Mouse (Mus musculus) myocyte (in vitro differentiated cells): ENCODE measurements around the gene Limch1. TPM values are rescaled to one million over a fixed set of nuclear protein-coding genes. Genes with fewer than 3 reads are reported as not detected.
A peak's percentile ranks its signal among the peaks of the same experiment; 100 is the strongest.

Source experiments
- H3K27me3 ChIP-seq: one replicate; pipeline ENCODE4 v1.6.1; 2011; ENCODE audit not compliant: control insufficient read depth, insufficient read depth, insufficient read length
- H3K36me3 ChIP-seq: one replicate; pipeline ENCODE4 v1.6.1; 2011; ENCODE audit not compliant: control insufficient read depth, insufficient read depth
- H3K4me2 ChIP-seq: one replicate; pipeline ENCODE4 v1.6.1; 2011; ENCODE audit warnings: low read depth, control low read depth
- H3K4me3 ChIP-seq: one replicate; pipeline ENCODE4 v1.5.1; 2011; ENCODE audit warnings: mild to moderate bottlenecking, control low read depth, moderate library complexity
- H3K79me2 ChIP-seq: one replicate; pipeline ENCODE4 v1.6.1; 2011; ENCODE audit not compliant: control insufficient read depth, insufficient read depth
- H3ac ChIP-seq: one replicate; pipeline ENCODE4 v1.6.1; 2011; ENCODE audit not compliant: control insufficient read depth, insufficient read length
- CEBPB ChIP-seq: IDR thresholded peaks from 2 replicates; pipeline ENCODE4 v1.6.1; 2011; ENCODE audit warnings: mild to moderate bottlenecking, moderate library complexity; ENCODE audit not compliant: poor library complexity, insufficient read depth, severe bottlenecking
- E2F4 ChIP-seq: IDR thresholded peaks from one replicate; pipeline ENCODE4 v1.6.1; 2011; ENCODE audit warnings: mild to moderate bottlenecking, control low read depth, moderate library complexity; ENCODE audit not compliant: insufficient read depth
- MAX ChIP-seq: IDR thresholded peaks from one replicate; pipeline ENCODE4 v1.6.1; 2011; ENCODE audit warnings: low read depth, mild to moderate bottlenecking, control low read depth
- MYOD1 ChIP-seq, 3 experiments: IDR thresholded peaks; one replicate each; pipeline ENCODE4 v1.6.1; 2011; ENCODE audit warnings: control low read depth in 2 of 3, low read depth in 2 of 3, mild to moderate bottlenecking in 2 of 3, moderate library complexity in 1 of 3; ENCODE audit not compliant: insufficient read length in 2 of 3, control insufficient read depth in 1 of 3
- MYOG ChIP-seq, 3 experiments: IDR thresholded peaks; one replicate each; pipeline ENCODE4 v1.6.1; 2011; ENCODE audit warnings: control low read depth in 2 of 3, low read depth in 2 of 3, mild to moderate bottlenecking in 2 of 3; ENCODE audit not compliant: insufficient read length in 2 of 3, control insufficient read depth in 1 of 3, insufficient read depth in 1 of 3
- POLR2A ChIP-seq: IDR thresholded peaks from one replicate; pipeline ENCODE4 v1.6.1; 2011; ENCODE audit warnings: low read depth, mild to moderate bottlenecking, control low read depth, moderate library complexity; ENCODE audit not compliant: insufficient read length
- POLR2AphosphoS2 ChIP-seq: IDR thresholded peaks from one replicate; pipeline ENCODE4 v1.6.1; 2011; ENCODE audit warnings: low read depth, control low read depth; ENCODE audit not compliant: insufficient read length
- REST ChIP-seq: IDR thresholded peaks from one replicate; pipeline ENCODE4 v1.6.1; 2011; ENCODE audit warnings: mild to moderate bottlenecking, control low read depth, moderate library complexity; ENCODE audit not compliant: insufficient read depth, insufficient read length
- SRF ChIP-seq: IDR thresholded peaks from one replicate; pipeline ENCODE4 v1.6.1; 2011; ENCODE audit warnings: low read depth; ENCODE audit not compliant: control insufficient read depth, insufficient read length
- TCF12 ChIP-seq: IDR thresholded peaks from one replicate; pipeline ENCODE4 v1.6.1; 2011; ENCODE audit warnings: mild to moderate bottlenecking, control low read depth; ENCODE audit not compliant: poor library complexity, insufficient read depth, severe bottlenecking
- TCF3 ChIP-seq: IDR thresholded peaks from one replicate; pipeline ENCODE4 v1.6.1; 2011; ENCODE audit warnings: low read depth, control low read depth; ENCODE audit not compliant: insufficient read length
- USF1 ChIP-seq: IDR thresholded peaks from one replicate; pipeline ENCODE4 v1.6.1; 2011; ENCODE audit warnings: low read depth, mild to moderate bottlenecking, control low read depth, moderate library complexity
- polyA plus RNA-seq: library from polyadenylated mRNA; unstranded; fragments of >200 nt; fragmentation: generic; extraction: Trizol; gene quantifications from one replicate; pipeline ENCODE4 v1.2.1, GENCODE M21; 2012; ENCODE audit warnings: missing spikeins

The Limch1 gene
- polyA plus RNA-seq, 1 experiment: 0.79 TPM

- Histone ChIP-seq H3K4me2 (no peak overlapping the region), H3ac (no peak overlapping the region), H3K36me3 (no peaks in the 10 kb centered on the region), H3K27me3 (peaks cover 9% of the 10 kb centered on the region), H3K79me2 (no peaks in the 10 kb centered on the region), H3K4me3 (no peak overlapping the region)
- TF ChIP-seq CEBPB (no peak), E2F4 (no peak), MAX (no peak), SRF (no peak), REST (no peak), USF1 (no peak)
Measured at GRCm38 (mm10) chr5:66968925-66969711, 223.5 kb downstream of the Limch1 start.

GRCm38 (mm10) chr5:66975621-66976020 is 230.0 kb downstream of the Limch1 start:
- no peak overlapping the region for H3ac ChIP-seq
- no peaks in the 10 kb centered on the region for H3K79me2 ChIP-seq
- no peak overlapping the region for H3K4me3 ChIP-seq
- no peak overlapping the region for H3K4me2 ChIP-seq
- TF ChIP-seq TCF3 (no peak), MYOD1 (IDR thresholded peaks at IDR 0.05; ENCODE audit: control insufficient read depth in 1 of 3, insufficient read length in 2 of 3, low read depth in 2 of 3) (no peak), MYOG (IDR thresholded peaks at IDR 0.05; ENCODE audit: control insufficient read depth in 1 of 3, insufficient read depth in 1 of 3, insufficient read length in 2 of 3, low read depth in 2 of 3) (no peak), CEBPB (no peak), MAX (no peak), USF1 (no peak), REST (no peak), POLR2A (no peak), E2F4 (no peak), TCF12 (no peak), POLR2AphosphoS2 (no peak), SRF (no peak)
- H3K36me3 ChIP-seq: no peaks in the 10 kb centered on the region
- H3K27me3 ChIP-seq: peaks cover 6% of the 10 kb centered on the region

GRCm38 (mm10) chr5:66979332-66980218 is 233.9 kb downstream of the Limch1 start:
- no peaks in the 10 kb centered on the region for H3K79me2 ChIP-seq
- TF ChIP-seq POLR2A (no peak), CEBPB (no peak), MYOD1 (IDR thresholded peaks at IDR 0.05; ENCODE audit: control insufficient read depth in 1 of 3, insufficient read length in 2 of 3, low read depth in 2 of 3) (no peak), TCF3 (no peak), USF1 (no peak), TCF12 (no peak), POLR2AphosphoS2 (no peak), MYOG (IDR thresholded peaks at IDR 0.05; ENCODE audit: control insufficient read depth in 1 of 3, insufficient read depth in 1 of 3, insufficient read length in 2 of 3, low read depth in 2 of 3) (no peak), REST (no peak), MAX (no peak)
- H3K27me3 ChIP-seq: peaks cover 6% of the 10 kb centered on the region
- H3K36me3 ChIP-seq: no peaks in the 10 kb centered on the region
- H3K4me3 ChIP-seq: no peak overlapping the region
- H3ac ChIP-seq: no peak overlapping the region
- peak overlapping the region; percentile 12 for H3K4me2 ChIP-seq

GRCm38 (mm10) chr5:66980862-66981261 is 235.2 kb downstream of the Limch1 start:
- Histone ChIP-seq H3K4me2 (no peak overlapping the region), H3K79me2 (no peaks in the 10 kb centered on the region), H3K36me3 (no peaks in the 10 kb centered on the region), H3K27me3 (peaks cover under 1% of the 10 kb centered on the region), H3ac (no peak overlapping the region), H3K4me3 (no peak overlapping the region)
- no peak for TF ChIP-seq POLR2AphosphoS2

- Histone ChIP-seq H3K79me2 (no peaks in the 10 kb centered on the region), H3K4me2 (no peak overlapping the region), H3K27me3 (no peaks in the 10 kb centered on the region), H3K4me3 (no peak overlapping the region), H3K36me3 (no peaks in the 10 kb centered on the region), H3ac (no peak overlapping the region)
- TF ChIP-seq CEBPB (no peak), USF1 (no peak), MYOG (IDR thresholded peaks at IDR 0.05; ENCODE audit: control insufficient read depth in 1 of 3, insufficient read depth in 1 of 3, insufficient read length in 2 of 3, low read depth in 2 of 3) (no peak), REST (no peak), TCF12 (no peak), SRF (no peak), POLR2A (no peak), TCF3 (no peak), MAX (no peak), E2F4 (no peak), MYOD1 (IDR thresholded peaks at IDR 0.05; ENCODE audit: control insufficient read depth in 1 of 3, insufficient read length in 2 of 3, low read depth in 2 of 3) (no peak), POLR2AphosphoS2 (no peak)
Measured at GRCm38 (mm10) chr5:66983104-66983503, 237.5 kb downstream of the Limch1 start.
